Mouse (Mus musculus) liver, adult 2 months (tissue): Measurements from ENCODE around the gene Hs3st5.

Experiments
- CTCF ChIP-seq: fragments of 200-500 bp; IDR thresholded peaks from 2 replicates; pipeline ENCODE4 v1.5.1; 2011; ENCODE audit warnings: low read depth, low read length, control low read depth
- POLR2A ChIP-seq: fragments of 200-500 bp; IDR thresholded peaks from 2 replicates; pipeline ENCODE4 v1.6.1; 2011; ENCODE audit warnings: low read length, control low read depth; ENCODE audit not compliant: insufficient read depth; ENCODE audit errors: extremely low read depth

DNA sequence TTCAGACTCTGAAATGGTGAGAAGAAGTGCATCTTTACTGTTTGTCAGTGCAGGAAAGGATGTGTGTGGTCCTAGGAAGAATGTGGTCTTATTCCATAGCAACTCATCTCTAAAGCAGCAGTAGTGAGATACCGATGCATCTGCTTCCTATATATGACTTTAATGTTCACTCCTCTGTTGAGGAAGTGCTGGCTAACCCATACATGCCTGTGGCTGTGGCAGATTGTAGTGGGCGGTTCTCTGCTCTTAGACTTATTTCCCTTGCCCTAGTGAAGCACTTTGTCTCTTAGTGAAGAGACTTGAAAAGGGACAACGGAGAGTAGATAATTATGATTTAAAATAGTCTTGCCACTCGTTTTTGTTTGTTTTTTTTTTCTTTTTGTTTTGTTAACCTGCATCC lies 47.4 kb downstream of the Hs3st5 start:
- TF ChIP-seq CTCF, result no peak
- TF ChIP-seq POLR2A, result no peak
